Mouse (Mus musculus) testis, postnatal 14 days (tissue): ENCODE data around the gene Cpne5.
"Not testable (repeated sequence)": the region's sequence is repeated elsewhere in the genome, so short reads cannot be mapped to it uniquely, and the experiment has no call there.

Source experiments
- DNase-seq: peaks from one replicate; pipeline ENCODE4 v3.0.0; 2021; ENCODE audit warnings: low spot score

Cpne5 gene

GRCm38 (mm10) chr17:29257001-29257511 lies 19.1 kb upstream of the Cpne5 start:
- no peak for DNase-seq

- no peak for DNase-seq
Observed at GRCm38 (mm10) chr17:29256507-29256906, 18.5 kb upstream of the Cpne5 start.

- DNase-seq: not testable (repeated sequence)
Observed at GRCm38 (mm10) chr17:29254784-29255183, 16.8 kb upstream of the Cpne5 start.

- no peak for DNase-seq
Observed at GRCm38 (mm10) chr17:29253684-29254083, 15.7 kb upstream of the Cpne5 start.

- no peak for DNase-seq
Observed at GRCm38 (mm10) chr17:29253236-29253635, 15.3 kb upstream of the Cpne5 start.

GRCm38 (mm10) chr17:29251608-29252390 lies 13.8 kb upstream of the Cpne5 start:
- peak; percentile 56 for DNase-seq

- not testable (repeated sequence) for DNase-seq
Observed at GRCm38 (mm10) chr17:29251006-29251405, 13.0 kb upstream of the Cpne5 start.

GRCm38 (mm10) chr17:29249512-29249911 lies 11.5 kb upstream of the Cpne5 start:
- no peak for DNase-seq

GRCm38 (mm10) chr17:29247881-29248280 lies 9.9 kb upstream of the Cpne5 start:
- DNase-seq: no peak

- peak; percentile 28 for DNase-seq
Observed at GRCm38 (mm10) chr17:29246602-29247001, 8.6 kb upstream of the Cpne5 start.

GRCm38 (mm10) chr17:29245725-29246124 lies 7.8 kb upstream of the Cpne5 start:
- DNase-seq: no peak

- no peak for DNase-seq
Observed at GRCm38 (mm10) chr17:29244912-29245311, 6.9 kb upstream of the Cpne5 start.

GRCm38 (mm10) chr17:29238421-29238945 lies 516 bp upstream of the Cpne5 start:
- peak; percentile 17 for DNase-seq

GRCm38 (mm10) chr17:29237267-29237771 lies 648 bp downstream of the Cpne5 start:
- DNase-seq: no peak

- no peak for DNase-seq
Observed at GRCm38 (mm10) chr17:29236111-29236510, 1.9 kb downstream of the Cpne5 start.

GRCm38 (mm10) chr17:29231109-29231508 lies 6.9 kb downstream of the Cpne5 start:
- DNase-seq: no peak

GRCm38 (mm10) chr17:29220631-29221030 lies 17.3 kb downstream of the Cpne5 start:
- DNase-seq: no peak

- no peak for DNase-seq
Observed at GRCm38 (mm10) chr17:29218017-29218416, 19.9 kb downstream of the Cpne5 start.

- no peak for DNase-seq
Observed at GRCm38 (mm10) chr17:29216078-29216477, 21.9 kb downstream of the Cpne5 start.

GRCm38 (mm10) chr17:29214655-29215054 lies 23.3 kb downstream of the Cpne5 start:
- no peak for DNase-seq

- DNase-seq: no peak
Observed at GRCm38 (mm10) chr17:29214193-29214456, 23.8 kb downstream of the Cpne5 start.

- DNase-seq: no peak
Observed at GRCm38 (mm10) chr17:29213381-29214192, 24.4 kb downstream of the Cpne5 start.

GRCm38 (mm10) chr17:29211836-29212235 lies 26.1 kb downstream of the Cpne5 start:
- DNase-seq: no peak
